Mouse (Mus musculus) spleen, postnatal 10 days (tissue): ENCODE measurements around the gene Ap2a2.
"Not testable (repeated sequence)": the region's sequence is repeated elsewhere in the genome, so short reads cannot be mapped to it uniquely, and the experiment has no call there.

ENCODE experiments used
- DNase-seq, 2 experiments: peaks; one replicate each; pipeline ENCODE4 v3.0.0; 2021 to 2022; ENCODE audit warnings: low spot score in 2 of 2

Gene Ap2a2

GRCm38 (mm10) chr7:141596971-141597370 lies 35.0 kb downstream of the Ap2a2 start:
- no peak for DNase-seq

- DNase-seq = no peak
Measured at GRCm38 (mm10) chr7:141597563-141597962, 35.6 kb downstream of the Ap2a2 start.

- DNase-seq = no peak
Measured at GRCm38 (mm10) chr7:141607717-141608116, 45.7 kb downstream of the Ap2a2 start.

- no peak for DNase-seq
Measured at GRCm38 (mm10) chr7:141609719-141610514, 47.9 kb downstream of the Ap2a2 start.

GRCm38 (mm10) chr7:141611711-141612370 lies 49.9 kb downstream of the Ap2a2 start:
- no peak for DNase-seq

GRCm38 (mm10) chr7:141612371-141612760 lies 50.4 kb downstream of the Ap2a2 start:
- DNase-seq = no peak

GRCm38 (mm10) chr7:141612791-141613190 lies 50.8 kb downstream of the Ap2a2 start:
- DNase-seq = no peak

- DNase-seq = peak; percentile 60 to 79
Measured at GRCm38 (mm10) chr7:141614329-141614832, 52.4 kb downstream of the Ap2a2 start.

- no peak for DNase-seq
Measured at GRCm38 (mm10) chr7:141624214-141624613, 62.2 kb downstream of the Ap2a2 start.

GRCm38 (mm10) chr7:141625120-141625810 lies 63.3 kb downstream of the Ap2a2 start:
- no peak for DNase-seq

GRCm38 (mm10) chr7:141628018-141628417 lies 66.0 kb downstream of the Ap2a2 start:
- DNase-seq = no peak

GRCm38 (mm10) chr7:141629241-141629640 lies 67.3 kb downstream of the Ap2a2 start:
- DNase-seq = no peak

GRCm38 (mm10) chr7:141638077-141638476 lies 76.1 kb downstream of the Ap2a2 start:
- DNase-seq = not testable (repeated sequence)

GRCm38 (mm10) chr7:141638513-141639334 lies 76.8 kb downstream of the Ap2a2 start:
- not testable (repeated sequence) for DNase-seq

- DNase-seq = not testable (repeated sequence)
Measured at GRCm38 (mm10) chr7:141639335-141639890, 77.4 kb downstream of the Ap2a2 start.

- no peak for DNase-seq
Measured at GRCm38 (mm10) chr7:141642375-141642774, 80.4 kb downstream of the Ap2a2 start.

GRCm38 (mm10) chr7:141643160-141643559 lies 81.2 kb downstream of the Ap2a2 start:
- peak in 1 of 2 experiments; percentile 65 for DNase-seq

GRCm38 (mm10) chr7:141647083-141647482 lies 85.1 kb downstream of the Ap2a2 start:
- no peak for DNase-seq

GRCm38 (mm10) chr7:141647815-141648214 lies 85.8 kb downstream of the Ap2a2 start:
- no peak for DNase-seq

- DNase-seq = peak in 1 of 2 experiments; percentile 47
Measured at GRCm38 (mm10) chr7:141652191-141652590, 90.2 kb downstream of the Ap2a2 start.

- DNase-seq = no peak
Measured at GRCm38 (mm10) chr7:141660346-141660745, 98.4 kb downstream of the Ap2a2 start.
